Mouse (Mus musculus) CD4-positive, CD25-positive, alpha-beta regulatory T cell (primary cell): ENCODE data around the gene Sod1. TPM values are rescaled to one million over a fixed set of nuclear protein-coding genes. Genes with fewer than 3 reads are reported as not detected.

Experiments
- polyA plus RNA-seq: library from polyadenylated mRNA; unstranded; fragments of 100-300 nt; shearing (Covaris generic); gene quantifications from one replicate; pipeline ENCODE4 v1.2.1, GENCODE M21; 2017

Sod1 gene
- 84.3 TPM for polyA plus RNA-seq

GRCm38 (mm10) chr16:90220026-90220891 is at the start of gene Sod1:
Sod1 (plus strand) TSS chr16:90220754.

Other genes with a start within 250 kb of the Sod1 start
- 33.7 TPM for gene Tiam1, start 77.0 kb upstream of the Sod1 start, polyA plus RNA-seq
- gene Scaf4, start 63.7 kb downstream of the Sod1 start, polyA plus RNA-seq = 80.0 TPM
- gene Hunk, start 165.3 kb downstream of the Sod1 start, polyA plus RNA-seq = 0.07 TPM